Mouse (Mus musculus) inflammation-experienced regulatory T-cells, adult 16 weeks (primary cell): Measurements from ENCODE around the gene Klf16. TPM values are rescaled to one million over a fixed set of nuclear protein-coding genes. Genes with fewer than 3 reads are reported as not detected.

ENCODE experiments used
- polyA plus RNA-seq: library from polyadenylated mRNA; unstranded; fragments of 100-300 nt; shearing (Covaris generic); gene quantifications from one replicate; pipeline ENCODE4 v1.2.1, GENCODE M21; 2017

Gene Klf16
- polyA plus RNA-seq = 1.1 TPM

DNA sequence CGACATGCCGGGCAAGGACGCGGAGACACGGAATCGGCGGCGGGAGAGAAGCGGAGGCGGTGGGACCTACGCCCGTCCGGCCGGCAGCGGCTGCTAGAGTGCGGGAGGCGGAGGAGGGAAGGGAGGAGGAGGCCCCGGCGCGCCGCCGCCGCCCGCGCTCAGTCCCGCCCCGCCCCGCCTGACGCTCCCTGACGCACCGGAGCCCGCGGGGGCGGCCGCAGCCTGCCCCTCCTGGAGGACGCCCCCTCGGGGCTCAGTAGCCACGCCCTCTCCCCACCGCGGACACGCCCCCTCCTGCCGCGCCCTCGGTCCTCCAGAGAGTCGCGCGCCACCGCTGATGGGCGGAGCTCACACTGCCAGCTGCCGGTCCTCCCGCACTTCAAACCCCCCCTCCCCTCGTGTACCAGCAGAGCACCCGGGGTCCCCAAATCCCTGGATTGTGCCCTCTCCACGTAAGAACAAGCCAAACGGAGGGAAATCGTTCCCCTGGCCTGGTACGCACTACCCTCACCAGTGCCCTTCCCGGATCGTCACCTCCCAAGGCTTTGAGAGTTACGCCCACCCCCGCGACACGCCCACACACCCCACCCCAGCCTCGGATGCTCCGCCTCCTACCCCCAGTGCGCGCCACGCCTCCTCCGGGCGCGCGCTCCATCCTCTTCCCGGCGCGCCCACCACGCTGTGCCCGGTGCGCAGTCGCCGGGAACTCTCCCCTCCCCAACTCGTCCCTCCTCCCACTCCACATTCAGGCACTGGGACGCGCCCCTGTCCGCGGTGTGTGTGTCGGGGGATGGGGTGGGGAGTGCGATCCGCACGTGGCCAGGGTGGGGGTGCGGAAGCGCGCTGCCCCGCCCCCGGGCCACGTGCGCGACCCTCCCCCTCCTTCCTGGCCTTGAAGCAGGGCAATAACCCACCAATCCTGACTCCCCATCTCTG is at the start of gene Klf16:
Gene Klf16 (minus strand): TSS at position 127 of the 936 bp plus-strand sequence.

DNA sequence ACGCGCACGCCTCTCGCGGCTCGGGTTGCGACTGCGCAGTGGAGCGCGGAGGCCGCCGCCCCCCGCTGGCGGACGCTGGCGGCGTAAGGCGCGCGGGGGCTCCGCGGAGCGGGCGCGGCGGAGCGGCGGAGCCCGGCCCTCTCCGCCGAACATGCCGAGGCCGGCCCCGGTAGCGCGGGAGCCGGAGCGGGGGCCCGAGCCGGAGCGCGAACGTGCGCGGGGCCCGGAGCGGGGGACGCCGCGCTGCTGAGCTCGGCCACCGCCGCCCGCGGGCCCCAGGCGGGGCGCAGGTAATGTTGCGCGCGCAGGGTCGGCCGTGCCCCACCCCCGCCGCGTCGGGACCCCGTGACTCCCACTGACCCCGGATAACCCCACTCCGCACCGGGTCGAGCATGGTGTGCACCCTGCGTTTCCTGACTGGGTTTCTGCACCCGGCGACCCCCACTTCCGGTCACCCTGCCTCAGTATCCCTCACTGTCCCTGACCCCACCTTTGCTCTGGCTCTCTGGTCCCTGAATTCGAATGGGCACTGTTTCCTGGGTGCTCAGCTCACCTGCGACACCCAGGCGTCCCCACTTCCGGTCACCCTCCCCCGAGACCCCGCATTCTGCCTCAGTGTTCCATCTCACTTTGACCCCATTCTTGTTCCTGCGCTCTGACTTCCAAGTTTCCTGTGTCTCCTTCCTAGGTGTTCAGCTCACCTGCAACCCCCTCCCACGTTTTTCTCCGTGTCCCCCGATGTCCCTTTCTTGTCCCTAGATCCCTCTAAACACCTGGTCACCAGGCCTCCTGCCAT is 45.7 kb upstream of the Klf16 start, which contains the start of gene Csnk1g2:
Gene Csnk1g2 (plus strand): TSS at position 178 of the 796 bp plus-strand sequence.

DNA sequence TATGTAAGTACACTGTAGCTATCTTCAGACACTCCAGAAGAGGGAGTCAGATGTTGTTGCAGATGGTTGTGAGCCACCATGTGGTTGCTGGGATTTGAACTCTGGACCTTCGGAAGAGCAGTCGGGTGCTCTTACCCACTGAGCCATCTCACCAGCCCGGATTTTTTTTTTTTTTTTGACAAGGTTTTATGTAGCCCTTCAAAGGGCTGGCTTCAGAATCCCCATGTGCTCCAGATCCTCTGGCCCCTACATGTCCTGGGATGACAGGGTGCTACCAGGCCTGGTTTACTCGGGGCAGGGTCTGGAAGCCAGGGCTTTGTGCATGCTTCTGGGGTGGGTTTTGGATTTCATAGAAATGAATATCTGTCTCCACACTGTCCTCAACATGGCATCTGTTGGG is 28.6 kb upstream of the Klf16 start, which contains the start of gene Gm49322:
Gene Gm49322 (plus strand): TSS at position 301 of the 400 bp plus-strand sequence.

DNA sequence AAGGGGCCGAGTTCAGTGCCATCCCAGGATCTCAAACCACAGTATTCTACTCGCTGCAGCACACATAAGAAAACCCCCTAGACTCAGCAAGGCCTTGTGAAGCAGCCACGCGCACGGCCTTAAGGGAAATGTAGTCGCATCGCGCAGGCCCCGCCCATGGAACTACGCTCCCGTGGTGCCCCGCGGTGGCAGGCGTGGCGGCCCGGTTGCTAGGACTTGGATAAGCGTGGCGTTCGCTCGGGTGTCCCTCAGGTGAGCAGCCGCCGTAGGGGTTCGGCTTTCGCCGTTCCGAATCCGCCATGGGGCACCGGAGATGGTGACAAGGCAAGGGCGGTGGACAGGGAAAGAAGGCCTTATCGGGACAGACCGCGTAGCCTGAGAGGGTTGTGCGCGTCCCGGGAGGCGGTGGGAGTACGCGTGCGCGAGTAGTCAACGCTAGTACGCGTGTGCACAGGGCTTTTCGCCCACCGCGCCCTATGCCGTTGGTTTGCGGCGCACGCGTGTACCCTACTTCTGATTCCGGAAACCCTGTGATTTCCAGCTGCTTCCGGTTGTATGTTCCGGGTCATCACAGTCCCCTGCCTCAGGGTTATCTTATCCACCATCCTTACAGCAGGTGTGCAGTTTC is 25.7 kb upstream of the Klf16 start, which contains the start of the genes Scamp4 and Adat3:
Gene Scamp4 (plus strand): TSS at position 175 of the 628 bp plus-strand sequence.
Gene Adat3 (plus strand): TSS at position 183 of the 628 bp plus-strand sequence.

DNA sequence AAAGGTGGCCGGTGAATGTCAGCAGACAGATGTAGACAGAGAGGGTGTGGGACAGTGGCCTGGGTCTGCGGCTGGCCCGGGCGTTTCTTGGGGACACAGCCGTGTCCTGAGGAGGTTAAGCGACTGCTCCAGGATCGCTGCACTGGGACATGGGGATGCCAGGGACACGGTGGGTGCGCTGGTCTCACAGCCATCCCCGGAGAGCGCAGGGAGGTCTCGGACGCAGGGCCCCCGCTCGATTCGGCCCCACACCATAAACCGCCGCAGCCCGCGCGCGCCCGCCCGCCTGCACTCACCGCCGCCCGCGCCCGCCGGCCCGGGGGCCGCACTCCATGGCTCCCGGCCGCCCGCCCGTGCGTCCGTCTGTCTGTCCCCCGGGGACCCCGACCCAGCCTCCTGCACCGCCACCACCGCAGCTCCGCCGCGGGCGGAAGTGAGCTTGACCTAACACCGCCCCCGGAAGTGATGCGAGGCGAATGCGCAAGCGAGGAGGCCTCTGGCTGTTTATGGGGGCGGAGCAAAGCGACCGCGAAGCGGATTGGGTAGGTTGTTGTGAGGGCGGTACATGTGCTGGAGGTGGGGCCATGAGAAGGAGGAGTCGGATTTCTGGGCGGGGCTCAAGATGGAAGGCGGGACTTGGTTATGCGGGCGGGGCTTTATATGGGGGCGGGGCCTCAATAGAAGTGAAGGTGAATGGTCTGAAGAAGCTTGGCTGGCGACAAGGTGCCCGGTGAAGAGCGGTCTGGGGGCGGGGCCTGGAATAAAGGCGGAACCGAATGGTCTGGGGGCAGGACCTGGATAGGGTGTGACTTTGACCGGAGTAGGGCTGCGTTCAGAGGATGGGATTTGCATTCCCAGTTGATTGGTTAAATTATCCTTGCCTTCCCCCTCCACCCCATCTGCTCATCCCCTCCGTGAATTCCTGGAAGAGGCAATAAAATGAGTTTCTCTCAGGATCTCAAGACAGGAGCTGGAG is 13.0 kb upstream of the Klf16 start, which contains the start of gene Abhd17a:
Gene Abhd17a (minus strand): TSS at position 463 of the 976 bp plus-strand sequence.

DNA sequence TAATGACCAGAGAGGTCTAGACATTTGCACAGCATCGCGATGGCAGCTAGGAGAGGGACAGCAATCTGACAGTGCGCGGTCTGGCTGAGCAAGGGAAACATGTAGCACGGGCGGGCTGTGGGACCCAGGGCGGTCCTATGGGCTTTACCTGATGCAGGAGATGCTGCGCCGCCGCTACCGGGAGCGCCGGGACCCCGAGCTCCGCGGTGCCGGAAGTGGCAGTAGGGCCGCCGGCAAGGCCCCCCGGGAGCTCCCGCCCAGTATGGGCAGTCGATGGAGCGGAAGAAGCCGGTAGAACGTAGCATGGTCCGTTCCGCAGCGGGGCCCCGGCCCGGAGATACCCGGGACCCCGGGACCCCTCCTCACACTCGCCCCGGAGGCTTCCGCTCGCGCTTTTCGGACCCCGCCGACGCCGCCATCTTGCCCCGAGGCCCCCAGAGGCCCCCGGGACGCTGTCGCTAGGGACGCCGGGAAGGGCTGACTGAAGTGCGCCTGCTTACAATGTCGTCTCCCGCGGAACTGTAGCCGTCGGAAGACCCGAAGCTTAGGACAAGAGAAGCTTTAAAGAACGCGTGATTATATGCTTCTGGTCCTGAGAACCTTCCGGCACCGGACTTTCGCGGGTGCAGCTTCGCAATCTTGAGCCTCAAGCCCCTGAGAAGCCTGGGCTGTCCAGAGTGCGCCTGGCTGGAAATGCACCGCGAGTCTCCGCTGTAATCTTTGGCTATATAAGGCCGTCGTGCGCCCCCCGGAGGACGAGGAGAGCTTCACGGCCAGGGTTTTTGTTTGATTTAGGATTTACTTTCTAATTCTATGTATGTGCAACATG is 15.8 kb downstream of the Klf16 start, which contains the start of gene Rexo1:
Gene Rexo1 (minus strand): TSS at position 445 of the 829 bp plus-strand sequence.

DNA sequence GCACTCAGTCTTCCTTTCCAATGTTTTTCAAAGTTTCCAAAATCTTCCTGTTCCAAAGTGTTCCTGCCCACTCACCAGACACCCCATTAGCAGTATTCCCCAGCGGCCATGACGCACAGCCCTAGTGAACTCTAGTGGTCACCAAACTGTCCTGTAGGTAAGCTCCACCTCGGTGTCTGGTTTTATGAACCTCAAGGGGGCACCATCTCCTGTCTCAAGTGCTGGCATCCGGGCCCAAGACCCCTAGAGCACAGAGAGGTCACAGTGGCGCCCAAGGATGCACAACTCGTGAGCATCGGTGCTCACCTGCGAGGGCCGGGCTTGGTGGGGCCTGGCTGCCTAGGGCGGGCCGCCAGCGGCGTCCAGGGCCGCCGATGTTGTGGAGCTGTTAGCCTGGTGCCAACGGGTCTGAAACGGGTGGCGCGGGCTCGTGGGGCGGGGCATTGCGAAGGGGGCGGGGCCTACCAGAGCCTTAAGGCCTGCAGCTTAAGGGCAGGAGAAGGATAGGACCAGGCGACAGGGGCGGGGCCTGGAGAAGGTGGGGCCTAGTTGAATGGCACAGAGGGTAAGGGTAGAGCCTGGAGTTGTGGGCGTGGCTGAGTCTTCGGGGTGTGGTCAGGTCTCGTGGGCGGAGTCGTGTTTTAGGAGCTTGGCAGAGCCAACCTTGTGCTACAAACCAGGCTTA is 38.3 kb downstream of the Klf16 start, which contains the start of gene Atp8b3:
Gene Atp8b3 (minus strand): TSS at position 415 of the 685 bp plus-strand sequence.

Other genes starting within 250 kb of the Klf16 start
- gene Pcsk4, start 247.8 kb downstream of the Klf16 start, polyA plus RNA-seq = 26.3 TPM
- gene Reep6, start 247.4 kb downstream of the Klf16 start, polyA plus RNA-seq = not detected
- gene Adamtsl5, start 228.9 kb downstream of the Klf16 start, polyA plus RNA-seq = not detected
- gene Plk5, start 220.9 kb downstream of the Klf16 start, polyA plus RNA-seq = not detected
- gene Mex3d, start 189.7 kb downstream of the Klf16 start, polyA plus RNA-seq = 0.29 TPM
- gene Mbd3, start 177.8 kb downstream of the Klf16 start, polyA plus RNA-seq = 34.4 TPM
- gene Uqcr11, start 170.5 kb downstream of the Klf16 start, polyA plus RNA-seq = 258 TPM
- gene Tcf3, start 143.7 kb downstream of the Klf16 start, polyA plus RNA-seq = 31.6 TPM
- not detected for gene Onecut3, start 82.5 kb downstream of the Klf16 start, polyA plus RNA-seq
- gene Atp8b3, start 38.2 kb downstream of the Klf16 start, polyA plus RNA-seq = not detected
- gene Rexo1, start 15.8 kb downstream of the Klf16 start, polyA plus RNA-seq = 59.7 TPM
- 36.0 TPM for gene Abhd17a, start 13.0 kb upstream of the Klf16 start, polyA plus RNA-seq
- 136 TPM for gene Scamp4, start 25.6 kb upstream of the Klf16 start, polyA plus RNA-seq
- gene Adat3, start 25.6 kb upstream of the Klf16 start, polyA plus RNA-seq = 6.4 TPM
- 10.5 TPM for gene Gm49322, start 28.7 kb upstream of the Klf16 start, polyA plus RNA-seq
- gene Csnk1g2, start 45.5 kb upstream of the Klf16 start, polyA plus RNA-seq = 9.8 TPM
- 4.6 TPM for gene Btbd2, start 79.8 kb upstream of the Klf16 start, polyA plus RNA-seq
- 17.5 TPM for gene Mknk2, start 100.8 kb upstream of the Klf16 start, polyA plus RNA-seq
- gene Mob3a, start 124.7 kb upstream of the Klf16 start, polyA plus RNA-seq = 426 TPM
- 188 TPM for gene Izumo4, start 124.9 kb upstream of the Klf16 start, polyA plus RNA-seq
- gene Ap3d1, start 164.9 kb upstream of the Klf16 start, polyA plus RNA-seq = 52.0 TPM
- gene Dot1l, start 177.9 kb upstream of the Klf16 start, polyA plus RNA-seq = 9.4 TPM
- gene Sf3a2, start 220.9 kb upstream of the Klf16 start, polyA plus RNA-seq = 68.2 TPM
- gene Plekhj1, start 221.3 kb upstream of the Klf16 start, polyA plus RNA-seq = 259 TPM
- not detected for gene Amh, start 227.9 kb upstream of the Klf16 start, polyA plus RNA-seq
- gene Jsrp1, start 236.2 kb upstream of the Klf16 start, polyA plus RNA-seq = not detected
- gene Oaz1, start 249.3 kb upstream of the Klf16 start, polyA plus RNA-seq = 2,156 TPM